Mouse (Mus musculus) spleen, postnatal 4 days (tissue): ENCODE results near the gene Usp6nl.

Experiments
- DNase-seq, 2 experiments: peaks; one replicate each; pipeline ENCODE4 v3.0.0; 2022; ENCODE audit warnings: low spot score in 2 of 2

Usp6nl gene

DNA sequence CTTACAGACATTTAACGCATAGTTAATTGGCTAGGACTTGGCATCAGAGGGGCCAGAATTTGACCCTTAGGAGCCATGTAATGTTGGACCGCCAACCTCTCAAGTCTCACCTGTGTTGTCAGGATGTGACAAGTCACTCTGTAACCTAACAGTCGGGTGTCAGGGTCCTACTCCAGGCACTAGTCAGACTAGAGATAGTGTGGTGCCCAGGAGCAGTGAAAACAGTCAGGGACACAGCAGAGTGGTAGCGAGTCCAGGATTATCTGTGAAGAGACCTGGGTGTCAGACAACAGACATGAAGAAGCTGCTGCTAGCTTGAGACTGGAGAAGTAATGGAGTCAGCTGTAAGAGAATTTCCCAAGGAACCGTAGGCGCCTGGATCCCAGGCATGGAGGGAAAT lies 45.0 kb downstream of the Usp6nl start:
- no peak for DNase-seq

DNA sequence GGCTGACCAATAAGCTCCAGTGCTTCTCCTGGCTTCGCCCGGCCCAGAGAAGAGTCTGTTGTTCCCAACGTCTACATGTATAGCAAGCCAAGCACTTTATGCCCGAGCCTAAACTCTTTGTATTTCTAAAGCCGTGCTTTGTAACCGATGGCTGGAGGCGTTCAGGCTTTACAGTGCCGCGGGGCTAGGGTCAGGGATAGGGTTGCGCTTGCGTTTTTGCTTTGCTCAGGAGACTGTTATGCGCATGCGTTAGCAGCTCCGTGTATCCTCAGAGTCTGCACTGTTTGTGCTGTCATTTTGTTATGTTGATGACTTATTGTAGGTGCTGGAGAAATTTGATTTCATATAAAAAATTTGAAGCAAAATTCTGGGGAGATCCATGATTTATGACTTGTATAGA lies 51.7 kb downstream of the Usp6nl start:
- DNase-seq = no peak

DNA sequence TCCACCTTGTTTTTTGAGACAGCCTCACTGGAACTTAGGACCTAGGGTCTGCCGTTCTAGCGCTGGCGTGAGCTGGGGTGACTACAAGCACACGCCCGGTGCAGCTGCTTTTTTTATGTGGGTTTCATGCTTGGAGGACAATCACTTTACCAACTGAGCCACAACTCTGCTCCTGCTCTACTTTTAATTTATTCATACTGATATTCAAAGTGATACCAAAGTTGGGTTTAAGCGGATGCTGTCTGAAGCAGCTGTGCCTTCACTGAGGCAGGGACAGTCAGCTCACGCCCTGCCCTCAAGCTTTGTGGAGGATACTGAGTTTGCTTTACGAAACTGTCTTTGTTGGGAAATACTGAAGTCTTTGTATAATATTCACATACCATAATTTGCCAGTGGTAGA lies 53.6 kb downstream of the Usp6nl start:
- no peak for DNase-seq

DNA sequence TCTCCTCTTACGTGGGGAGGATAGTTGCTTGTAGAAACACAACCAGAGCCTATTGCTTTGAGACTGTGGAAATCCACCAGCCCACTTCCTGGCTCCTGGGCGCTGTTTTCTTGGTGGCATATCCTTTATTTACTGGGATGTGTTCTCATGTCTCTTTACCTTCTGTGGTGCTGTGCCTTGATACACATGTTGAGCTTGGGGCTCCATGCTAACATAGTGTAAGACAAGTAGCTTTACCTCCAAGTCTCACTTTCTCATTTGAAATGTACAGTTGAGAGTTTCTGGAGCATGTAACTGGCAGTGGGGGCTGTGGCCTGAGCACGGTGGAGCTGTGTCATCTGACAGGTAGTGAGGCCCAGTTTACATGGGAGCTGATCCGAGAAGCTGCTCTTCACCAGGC lies 54.5 kb downstream of the Usp6nl start:
- no peak for DNase-seq

DNA sequence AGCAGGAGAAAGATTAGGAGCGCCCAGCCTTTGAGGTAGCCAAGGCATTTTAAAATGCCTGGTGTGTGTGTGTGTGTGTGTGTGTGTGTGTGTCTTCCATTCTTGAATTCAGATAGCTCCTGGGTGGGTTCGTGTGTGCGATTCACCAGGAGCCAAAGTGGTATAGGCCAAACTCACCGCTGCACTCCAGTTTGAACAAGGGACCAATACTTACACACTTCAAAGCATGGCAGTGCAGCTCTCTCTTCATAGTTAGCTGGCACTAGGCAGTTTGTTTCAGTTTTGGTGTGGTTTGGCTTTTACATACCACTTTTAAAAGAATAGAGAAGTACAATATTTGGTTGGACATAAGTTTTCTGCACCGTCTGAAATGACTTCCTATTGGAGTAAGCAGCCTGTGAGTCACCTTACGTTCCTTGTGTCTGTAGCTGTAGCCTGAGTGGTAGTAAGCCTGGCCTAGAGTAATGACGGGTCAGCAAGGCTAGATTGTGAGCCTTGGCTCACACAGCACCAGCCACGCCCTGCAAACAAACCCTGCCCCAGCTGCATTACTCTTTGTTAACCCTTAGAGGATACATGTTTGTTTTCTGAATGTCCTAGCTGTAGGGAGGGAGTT lies 56.2 kb downstream of the Usp6nl start:
- no peak for DNase-seq

DNA sequence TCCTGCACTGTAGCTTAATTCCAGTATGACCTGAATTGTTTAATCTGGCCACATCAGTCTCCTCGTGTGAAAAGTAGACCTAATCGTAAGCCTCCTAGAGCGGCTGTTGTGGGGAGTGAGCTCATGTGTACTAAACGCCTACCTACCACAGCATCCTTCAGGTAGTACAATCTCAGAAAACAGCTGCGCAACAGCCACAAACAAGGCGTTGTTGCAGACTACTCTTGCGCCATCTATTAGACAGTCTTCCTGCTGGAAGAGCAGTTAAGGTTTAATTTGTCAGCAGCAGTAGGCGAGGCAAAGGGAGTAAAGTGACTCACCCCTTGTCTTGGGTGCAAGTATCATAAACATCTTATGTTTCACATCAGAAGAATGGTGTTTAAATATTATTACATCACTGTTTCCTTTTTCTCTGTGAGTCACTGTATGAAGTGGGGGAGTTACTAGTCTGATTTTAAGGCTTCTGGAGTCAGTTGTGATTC lies 57.3 kb downstream of the Usp6nl start:
- DNase-seq = no peak

DNA sequence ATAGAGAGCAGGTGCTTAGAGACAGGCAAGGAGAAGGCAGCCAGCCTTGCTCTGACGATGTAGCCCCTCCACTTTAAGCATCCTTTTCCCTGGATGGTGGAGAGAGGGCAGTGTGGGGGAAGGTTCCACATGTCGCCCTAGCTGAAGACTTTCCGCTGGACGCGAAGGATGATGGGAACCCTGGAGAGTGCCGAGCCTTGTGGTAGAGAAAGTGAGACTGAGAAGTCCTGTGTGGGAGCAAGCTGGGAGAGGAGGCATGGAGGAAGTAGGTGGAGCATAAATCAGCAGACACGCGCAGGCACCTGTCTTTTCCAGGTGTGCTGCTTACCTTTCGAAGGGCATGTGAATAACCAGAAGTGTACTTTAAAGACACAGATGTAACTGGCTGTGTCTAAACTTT lies 57.9 kb downstream of the Usp6nl start:
- no peak for DNase-seq

DNA sequence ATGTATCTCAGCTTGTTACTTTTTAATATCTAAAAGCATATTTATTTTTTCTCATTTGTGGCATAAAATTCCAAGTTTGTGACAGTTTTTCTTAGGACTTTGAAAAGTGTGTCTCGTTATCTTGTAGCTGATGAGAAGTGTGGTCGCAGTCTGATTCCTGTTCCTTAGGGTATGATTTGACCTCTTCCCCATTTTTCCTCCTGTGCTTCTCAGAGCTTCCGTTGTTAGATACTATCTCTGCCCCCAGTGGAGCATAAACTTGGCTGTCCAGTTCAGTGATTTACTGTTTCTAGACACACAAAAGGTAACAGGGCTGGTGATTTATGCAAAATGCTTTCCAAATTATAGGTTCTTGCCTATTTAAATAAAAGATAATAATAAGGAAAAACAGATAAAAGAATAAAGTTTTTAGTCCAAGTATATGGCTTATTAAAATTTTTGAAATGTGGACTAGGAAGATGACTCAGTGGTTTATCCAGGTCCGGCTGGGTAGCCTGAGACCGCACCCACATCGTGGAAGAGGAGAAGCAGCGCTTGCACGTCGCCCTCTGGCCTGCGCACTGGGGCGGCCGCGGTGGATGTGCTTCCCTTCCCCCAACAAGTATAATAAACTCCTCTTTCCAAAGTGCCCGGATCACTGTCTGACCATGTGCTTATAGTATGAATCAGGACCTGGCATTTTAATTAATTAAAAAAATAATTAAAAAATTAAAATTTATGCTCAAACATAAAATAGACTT lies 62.1 kb downstream of the Usp6nl start:
- no peak for DNase-seq

DNA sequence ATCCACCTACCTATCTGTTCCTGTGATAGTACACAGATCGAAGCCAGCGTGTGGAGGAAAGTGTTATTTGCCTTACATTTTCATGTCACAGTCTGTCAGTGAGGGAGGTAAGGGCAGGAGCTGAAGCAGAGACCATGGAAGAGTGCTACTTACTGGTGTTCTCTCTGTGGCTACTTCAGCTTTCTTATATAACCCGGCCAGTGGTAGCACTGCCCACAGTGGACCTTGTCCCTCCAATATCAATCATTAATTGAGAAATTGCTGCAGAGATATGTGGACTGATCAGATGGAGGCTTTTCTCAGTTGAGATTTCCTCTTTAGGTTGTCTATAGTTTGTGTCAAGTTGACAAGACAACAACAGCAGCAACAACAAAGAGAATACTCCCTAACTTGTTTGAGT lies 66.7 kb downstream of the Usp6nl start:
- DNase-seq = no peak

DNA sequence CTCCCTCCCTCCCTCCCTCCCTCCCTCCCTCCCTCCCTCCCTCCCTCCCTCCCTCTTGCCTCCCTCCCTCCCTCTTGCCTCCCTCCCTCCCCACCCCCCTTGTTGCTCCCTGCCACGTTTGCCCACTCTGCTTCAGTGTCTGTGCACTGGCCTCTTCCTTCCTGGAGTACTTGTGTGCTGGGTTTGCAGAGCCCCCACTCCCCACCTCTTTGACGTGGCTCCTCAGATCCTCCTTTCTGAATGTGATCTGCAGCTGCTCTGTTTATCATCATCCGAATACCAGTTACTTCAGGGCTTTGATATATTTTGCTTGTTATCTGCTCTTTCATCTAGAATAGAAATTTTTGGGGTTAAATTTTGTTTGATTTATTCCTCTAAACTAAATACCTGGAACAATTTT lies 68.8 kb downstream of the Usp6nl start:
- no peak for DNase-seq

DNA sequence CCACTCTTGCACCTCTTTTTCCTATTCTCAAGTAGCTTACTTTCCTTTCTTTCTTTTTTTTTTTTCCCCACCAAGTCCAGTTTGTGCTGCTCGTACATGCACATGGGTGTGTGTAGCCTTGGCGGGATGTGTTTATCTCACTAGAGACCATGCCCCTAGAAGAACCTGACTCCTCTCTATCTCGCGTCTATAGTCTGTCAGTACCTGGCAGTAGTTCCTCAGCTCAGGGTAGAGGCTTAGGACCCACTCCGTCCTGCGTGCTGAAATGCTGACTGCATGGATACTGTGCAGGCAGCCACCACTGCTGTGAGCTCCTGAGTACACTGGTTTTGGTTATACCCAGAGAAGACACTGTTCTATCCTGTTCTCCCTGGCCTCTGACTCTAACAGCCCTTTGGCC lies 69.5 kb downstream of the Usp6nl start:
- DNase-seq = no peak

DNA sequence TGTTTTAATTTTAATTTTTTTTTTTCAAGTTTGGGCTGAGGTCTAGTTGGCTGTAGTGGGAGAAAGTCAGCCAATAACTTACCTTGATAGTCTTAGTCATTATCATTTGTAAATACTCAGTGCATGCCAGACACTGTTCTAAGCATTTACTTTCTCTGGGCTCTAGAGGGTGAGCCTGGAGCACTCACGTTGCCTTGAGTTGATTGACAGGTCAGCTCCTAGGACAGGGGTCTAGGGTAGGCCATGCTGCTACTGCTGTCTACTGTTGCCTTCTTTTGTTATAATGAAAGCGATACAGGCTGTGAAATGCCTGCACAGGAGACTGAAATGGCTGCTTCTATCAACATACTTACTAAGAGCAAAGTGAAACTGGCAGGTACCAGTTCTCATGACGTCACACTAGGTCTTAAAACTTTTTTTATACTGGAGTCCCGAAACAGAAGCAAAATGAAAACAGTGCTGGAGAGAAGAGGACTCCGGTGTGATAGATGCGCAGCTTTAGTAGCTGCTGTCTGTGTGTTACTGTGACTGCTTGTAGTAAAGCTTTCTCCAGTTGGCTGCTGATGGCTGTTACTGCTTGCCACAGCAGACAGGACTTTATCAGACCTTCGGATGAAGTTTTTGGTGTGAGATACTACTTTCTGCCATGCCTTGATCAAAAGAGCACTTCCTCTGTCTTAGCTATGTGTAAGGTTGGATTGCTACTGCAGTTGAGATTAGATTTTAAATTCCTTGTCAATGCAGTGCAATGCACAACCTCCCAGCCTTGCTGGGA lies 73.6 kb downstream of the Usp6nl start:
- no peak for DNase-seq

DNA sequence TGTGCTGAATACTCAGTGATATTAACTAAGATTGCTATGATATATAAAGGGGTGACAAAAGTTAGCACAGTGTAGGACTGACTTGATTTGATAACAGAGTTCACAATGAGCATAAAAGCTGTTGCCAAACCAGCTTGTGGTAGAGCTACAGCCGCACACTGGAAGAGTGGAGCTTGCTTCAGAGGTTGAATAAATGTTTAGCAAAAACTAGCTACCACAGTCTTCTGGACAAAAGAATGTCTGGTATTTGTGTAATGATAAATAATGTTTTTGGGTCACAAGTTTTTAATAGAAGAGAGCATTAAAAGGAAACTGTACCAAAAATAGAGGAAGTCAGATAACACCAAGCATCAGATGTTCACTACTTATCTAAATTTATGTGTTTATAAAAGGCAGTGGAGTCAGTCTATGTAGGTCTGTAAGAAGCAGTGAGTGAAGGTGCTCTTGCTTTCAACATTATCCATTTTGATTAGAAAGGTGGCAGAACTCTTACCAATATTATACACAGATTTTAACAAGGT lies 74.2 kb downstream of the Usp6nl start:
- DNase-seq = no peak

DNA sequence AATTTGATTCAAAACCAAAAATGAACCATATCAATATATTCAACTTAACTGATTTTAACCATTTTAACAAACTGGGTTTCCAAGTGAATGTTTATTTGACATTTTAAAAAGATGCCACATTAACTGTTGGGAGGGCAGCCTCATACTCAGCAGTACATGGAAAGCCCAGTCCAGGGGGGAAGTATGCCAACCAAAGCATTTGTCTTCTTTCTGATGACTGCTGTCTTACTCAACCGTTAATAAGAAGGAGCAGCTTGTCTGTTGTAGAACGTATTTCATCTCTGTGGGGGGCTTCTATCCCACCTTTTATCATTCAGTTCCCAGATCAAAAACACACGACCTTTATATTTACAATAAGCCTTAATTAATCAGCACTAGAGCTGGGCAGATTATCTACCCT lies 74.7 kb downstream of the Usp6nl start:
- DNase-seq = no peak

DNA sequence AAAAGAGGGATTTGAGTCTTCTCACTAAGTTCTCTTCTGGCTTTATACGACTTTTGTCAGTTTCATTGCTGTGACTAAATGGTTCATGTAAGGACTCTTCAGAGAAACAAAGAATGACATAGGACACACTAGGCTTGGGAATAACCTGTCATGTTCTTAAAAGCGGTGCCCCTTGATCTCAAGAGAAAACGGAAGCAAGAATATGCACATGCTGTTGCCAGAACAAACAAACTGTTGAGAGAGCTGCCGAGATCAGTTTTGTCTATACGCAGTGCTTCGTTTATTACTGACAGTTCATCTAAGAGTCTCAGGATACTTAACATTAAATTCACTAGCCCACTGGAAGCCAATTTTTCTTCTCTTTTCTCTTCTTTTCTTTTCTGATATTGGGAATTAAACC lies 76.4 kb downstream of the Usp6nl start:
- no peak for DNase-seq

DNA sequence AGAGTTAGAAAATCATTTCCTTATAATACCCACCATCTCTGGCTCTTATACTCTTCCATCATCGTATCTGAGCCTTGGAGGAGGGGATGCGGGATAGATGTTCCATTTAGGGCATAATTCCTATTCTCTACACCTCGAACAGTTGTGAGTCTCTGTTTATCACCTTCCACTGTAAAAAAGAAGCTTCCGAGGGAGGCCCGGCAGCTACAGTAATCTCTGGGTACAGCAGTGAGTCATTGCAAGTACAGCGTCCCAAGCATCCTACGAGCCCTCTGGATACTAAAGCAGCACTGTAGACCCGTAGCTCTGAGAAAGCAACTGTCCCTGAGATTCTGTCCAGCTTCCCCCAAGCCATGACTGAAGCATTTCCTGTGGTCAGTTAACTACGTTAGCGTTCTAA lies 78.6 kb downstream of the Usp6nl start:
- no peak for DNase-seq

DNA sequence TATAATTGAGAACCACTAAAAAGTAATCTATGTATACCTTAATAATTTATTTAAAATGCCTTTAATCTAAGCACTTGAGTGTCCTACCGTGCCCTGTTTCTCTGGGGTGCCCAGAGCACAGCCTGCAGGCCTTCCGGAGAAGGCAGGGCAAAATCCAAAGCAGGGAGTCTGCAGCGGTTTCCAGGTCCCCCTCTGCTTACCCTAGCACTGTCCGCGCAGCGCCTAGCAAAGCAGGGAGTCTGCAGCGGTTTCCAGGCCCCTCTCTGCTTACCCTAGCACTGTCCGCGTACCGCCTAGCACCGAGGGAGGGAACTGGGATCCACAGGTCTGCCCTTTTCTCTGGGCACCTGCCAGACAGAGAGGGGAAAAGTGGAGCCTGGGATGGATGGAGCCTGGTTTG lies 80.9 kb downstream of the Usp6nl start:
- DNase-seq = no peak

DNA sequence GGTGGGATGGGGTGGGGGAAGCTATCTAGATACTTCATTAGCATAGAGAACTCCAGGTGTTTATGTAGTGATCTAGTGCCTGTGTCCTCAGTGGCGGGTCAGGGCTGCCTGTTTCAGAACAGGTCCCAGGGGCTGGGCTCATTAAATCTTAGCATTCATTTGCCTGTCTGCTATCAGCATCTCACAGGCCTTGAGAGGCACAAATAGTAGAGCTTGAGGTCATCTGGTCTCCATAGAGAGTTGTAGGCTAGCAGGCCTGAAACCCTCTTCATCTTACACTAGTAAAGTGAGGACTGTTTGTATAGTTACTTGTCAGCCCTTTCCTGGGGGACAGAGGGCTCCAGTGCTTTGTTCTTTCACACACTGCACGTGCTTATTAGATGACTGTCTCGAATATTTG lies 81.5 kb downstream of the Usp6nl start:
- no peak for DNase-seq

DNA sequence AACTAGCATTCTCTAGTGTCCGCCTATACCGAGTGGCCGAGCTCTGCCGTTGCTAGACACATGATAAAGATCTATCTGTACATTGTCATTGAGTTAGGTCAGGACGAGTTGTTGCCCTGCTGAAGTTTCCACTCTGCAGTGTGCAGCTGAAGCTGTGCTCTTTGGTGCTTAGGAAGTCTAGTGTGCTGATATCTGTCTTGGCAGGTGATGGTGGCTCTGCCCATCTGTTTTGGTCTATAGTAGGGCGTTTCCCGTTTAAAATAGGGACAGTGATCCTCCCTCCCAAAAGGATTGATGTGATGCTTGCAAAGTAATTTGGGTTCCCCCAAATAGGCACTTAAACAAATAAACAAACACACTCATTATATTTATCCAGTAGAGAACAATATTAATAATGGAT lies 82.2 kb downstream of the Usp6nl start:
- no peak for DNase-seq

DNA sequence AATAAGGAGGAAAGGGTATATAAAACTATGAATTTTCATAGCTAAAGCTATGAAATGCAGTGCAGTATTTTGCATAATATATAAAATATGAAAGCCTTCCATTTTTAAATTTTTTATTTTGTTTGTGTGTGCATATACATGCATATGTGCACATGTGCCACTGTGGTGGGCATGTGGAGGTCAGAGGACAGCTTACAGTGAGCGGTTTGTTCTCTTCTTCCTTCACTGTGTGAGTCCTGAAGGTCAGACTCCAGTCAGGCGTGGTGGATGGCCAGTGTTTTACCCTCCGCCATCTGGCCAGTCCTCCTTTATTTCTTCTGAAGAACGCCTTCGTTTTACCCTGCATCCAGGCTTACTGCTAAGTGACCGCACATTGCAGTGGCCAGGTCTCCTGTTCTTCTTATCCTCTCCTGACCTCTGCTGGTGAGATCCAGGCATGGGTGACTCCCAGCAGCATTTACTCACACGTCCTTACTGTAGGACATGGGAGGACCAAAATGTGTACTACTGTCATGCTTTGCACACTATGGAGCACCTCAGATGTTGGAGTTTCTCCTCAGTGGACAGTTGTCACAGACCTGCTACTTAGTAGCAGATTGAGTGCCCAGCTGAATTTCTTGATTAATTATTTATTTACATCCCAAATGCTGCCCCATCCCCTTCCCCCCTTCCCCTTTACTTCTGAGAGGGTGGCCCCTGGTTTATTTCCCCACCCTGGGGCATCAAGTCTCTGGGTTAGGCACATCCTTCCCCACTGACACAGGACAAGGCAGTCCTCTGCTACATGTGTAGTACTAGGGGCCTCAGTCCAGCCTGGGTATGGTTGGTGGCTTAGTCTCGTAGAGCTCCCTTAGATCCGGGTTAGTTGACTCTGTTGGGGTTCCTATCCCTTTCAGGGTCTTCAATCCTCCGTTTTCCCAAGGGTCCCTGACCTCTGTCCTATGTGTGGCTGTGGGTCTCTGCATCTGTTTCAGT lies 82.9 kb downstream of the Usp6nl start:
- DNase-seq = peak; percentile 70 to 79

DNA sequence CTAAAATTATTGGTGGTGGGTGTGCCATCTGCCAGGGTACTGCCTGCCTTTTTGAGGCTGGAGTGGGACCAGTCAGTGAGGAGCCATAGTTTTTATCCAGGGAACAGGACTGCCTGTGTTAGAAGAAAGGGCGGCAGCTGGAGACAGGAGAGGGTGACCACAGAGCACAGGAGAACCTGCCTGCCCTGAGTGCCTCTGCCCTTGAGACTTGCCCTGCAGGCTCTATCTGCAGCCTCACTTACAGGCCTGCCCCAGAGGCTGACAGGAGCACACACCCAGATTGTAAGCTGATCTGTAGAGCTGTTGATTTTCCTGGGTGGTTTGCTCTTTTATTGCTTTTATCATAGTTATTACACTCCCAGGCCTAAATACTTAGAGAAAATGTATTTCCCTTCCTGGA lies 85.2 kb downstream of the Usp6nl start:
- DNase-seq = no peak

DNA sequence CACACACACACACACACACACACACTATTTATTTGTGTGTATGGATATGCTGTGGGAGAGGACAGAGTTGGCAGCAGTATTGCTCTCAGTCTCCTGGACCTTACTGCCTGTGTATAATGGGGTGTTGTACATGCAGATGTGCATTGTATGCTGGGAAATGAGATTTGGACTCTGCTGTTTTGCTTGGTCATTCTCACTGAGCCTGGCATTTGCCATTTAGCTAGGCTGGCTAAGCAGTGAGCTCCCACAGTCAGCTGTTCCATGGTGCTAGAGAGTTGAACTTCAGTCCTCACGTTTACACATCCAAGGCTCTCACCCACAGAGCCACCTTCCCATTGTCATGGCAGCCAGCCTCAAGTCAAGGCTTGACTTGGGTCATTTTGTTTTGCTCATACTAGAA lies 90.2 kb downstream of the Usp6nl start:
- DNase-seq = no peak
